Mouse (Mus musculus) MEL (cell line): ENCODE measurements around the gene Myh9. TPM values are rescaled to one million over a fixed set of nuclear protein-coding genes. Genes with fewer than 3 reads are reported as not detected.

Source experiments
- polyA plus RNA-seq, 2 experiments: library from polyadenylated mRNA; stranded (reverse) in 1 of 2; unstranded in 1 of 2; fragments of >175 nt in 1 of 2; fragments of >200 nt in 1 of 2; gene quantifications; 2 replicates each; pipeline versions ENCODE4 v1.2.1 to v1.2.4; 2012; ENCODE audit warnings: low replicate concordance in 2 of 2, low read depth in 1 of 2; ENCODE audit not compliant: insufficient read length in 2 of 2, insufficient read depth in 1 of 2, missing spikeins in 1 of 2
- total RNA-seq: library from RNA; depleted of rRNA; stranded (reverse); fragments of 300-350 nt; gene quantifications from 2 replicates; pipeline ENCODE4 v1.2.3, GENCODE M21; 2012; rRNA removed

Myh9 gene
- total and polyA plus RNA-seq, 3 experiments = 59.3 to 176 (median 158) TPM

Other genes with a start within 250 kb of the Myh9 start
- gene Apol10b, start 246.1 kb downstream of the Myh9 start, total RNA-seq = 0.07 and 0.08 TPM in 2 replicates
- gene Apol10b, start 246.1 kb downstream of the Myh9 start, polyA plus RNA-seq = under 1 TPM in 1 of 2 experiments, not detected in 1; 0.19 TPM
- not detected in 2 replicates for gene Gm36245, start 242.9 kb downstream of the Myh9 start, total RNA-seq
- gene Gm36245, start 242.9 kb downstream of the Myh9 start, polyA plus RNA-seq = not detected
- gene Apol11b, start 198.9 kb downstream of the Myh9 start, total RNA-seq = 0.52 and 1.3 TPM in 2 replicates
- gene Apol11b, start 198.9 kb downstream of the Myh9 start, polyA plus RNA-seq = under 1 TPM in 1 of 2 experiments, not detected in 1; 0.39 TPM
- gene Apol7e, start 143.3 kb downstream of the Myh9 start, total RNA-seq = not detected in 2 replicates
- not detected for gene Apol7e, start 143.3 kb downstream of the Myh9 start, polyA plus RNA-seq
- not detected in 2 replicates for gene Apol9b, start 113.1 kb downstream of the Myh9 start, total RNA-seq
- gene Apol9b, start 113.1 kb downstream of the Myh9 start, polyA plus RNA-seq = not detected
- 0.39 and 1.4 TPM in 2 replicates for gene Apol8, start 85.2 kb downstream of the Myh9 start, total RNA-seq
- under 1 TPM in 1 of 2 experiments, not detected in 1; 0.74 TPM for gene Apol8, start 85.2 kb downstream of the Myh9 start, polyA plus RNA-seq
- 188 and 207 TPM in 2 replicates for gene Txn2, start 86.8 kb upstream of the Myh9 start, total RNA-seq
- 100 to 1,000 TPM; 114 to 416 TPM for gene Txn2, start 86.8 kb upstream of the Myh9 start, polyA plus RNA-seq
- gene Foxred2, start 114.5 kb upstream of the Myh9 start, total RNA-seq = 6.3 and 9.9 TPM in 2 replicates
- 10 to 100 TPM in 1 of 2 experiments, not detected in 1; 12.2 TPM for gene Foxred2, start 114.5 kb upstream of the Myh9 start, polyA plus RNA-seq
- 507 and 521 TPM in 2 replicates for gene Eif3d, start 128.6 kb upstream of the Myh9 start, total RNA-seq
- 100 to 1,000 TPM; 619 to 738 TPM for gene Eif3d, start 128.6 kb upstream of the Myh9 start, polyA plus RNA-seq